Mouse (Mus musculus) adipocyte (in vitro differentiated cells): ENCODE data around the gene Nrxn1.

Experiments
- DNase-seq: peaks from one replicate; pipeline ENCODE4 v3.0.0-alpha.2; 2016; ENCODE audit warnings: low spot score

Gene Nrxn1

GRCm38 (mm10) chr17:90435371-90435770 is 657.5 kb downstream of the Nrxn1 start:
- no peak for DNase-seq

- no peak for DNase-seq
Observed at GRCm38 (mm10) chr17:90430211-90430610, 662.7 kb downstream of the Nrxn1 start.

GRCm38 (mm10) chr17:90425974-90426373 is 666.9 kb downstream of the Nrxn1 start:
- DNase-seq, result no peak

GRCm38 (mm10) chr17:90422591-90422990 is 670.3 kb downstream of the Nrxn1 start:
- no peak for DNase-seq

GRCm38 (mm10) chr17:90420757-90421156 is 672.1 kb downstream of the Nrxn1 start:
- no peak for DNase-seq

GRCm38 (mm10) chr17:90419615-90420014 is 673.3 kb downstream of the Nrxn1 start:
- DNase-seq, result no peak

- DNase-seq, result no peak
Observed at GRCm38 (mm10) chr17:90396357-90396756, 696.5 kb downstream of the Nrxn1 start.

GRCm38 (mm10) chr17:90394606-90395005 is 698.3 kb downstream of the Nrxn1 start:
- DNase-seq, result no peak

GRCm38 (mm10) chr17:90392751-90393150 is 700.1 kb downstream of the Nrxn1 start:
- no peak for DNase-seq

GRCm38 (mm10) chr17:90390316-90391212 is 702.3 kb downstream of the Nrxn1 start:
- no peak for DNase-seq

- no peak for DNase-seq
Observed at GRCm38 (mm10) chr17:90384856-90385255, 708.0 kb downstream of the Nrxn1 start.

- no peak for DNase-seq
Observed at GRCm38 (mm10) chr17:90382496-90383443, 710.1 kb downstream of the Nrxn1 start.

GRCm38 (mm10) chr17:90376533-90376932 is 716.3 kb downstream of the Nrxn1 start:
- DNase-seq, result no peak

- DNase-seq, result no peak
Observed at GRCm38 (mm10) chr17:90362169-90362568, 730.7 kb downstream of the Nrxn1 start.

- no peak for DNase-seq
Observed at GRCm38 (mm10) chr17:90349385-90350095, 743.3 kb downstream of the Nrxn1 start.

- DNase-seq, result no peak
Observed at GRCm38 (mm10) chr17:90346735-90347475, 746.0 kb downstream of the Nrxn1 start.

GRCm38 (mm10) chr17:90333445-90333844 is 759.4 kb downstream of the Nrxn1 start:
- DNase-seq, result no peak

- DNase-seq, result no peak
Observed at GRCm38 (mm10) chr17:90323674-90324073, 769.2 kb downstream of the Nrxn1 start.

- no peak for DNase-seq
Observed at GRCm38 (mm10) chr17:90272225-90272624, 820.6 kb downstream of the Nrxn1 start.

GRCm38 (mm10) chr17:90271165-90271564 is 821.7 kb downstream of the Nrxn1 start:
- no peak for DNase-seq

- no peak for DNase-seq
Observed at GRCm38 (mm10) chr17:90269143-90269542, 823.7 kb downstream of the Nrxn1 start.
